Mouse (Mus musculus): ENCODE results near the gene Tspan4. TPM values are rescaled to one million over a fixed set of nuclear protein-coding genes. Genes with fewer than 3 reads are reported as not detected.

Gene Tspan4
- total RNA-seq, 2 experiments from 2014 or later = 89.1 to 94.4 TPM

DNA sequence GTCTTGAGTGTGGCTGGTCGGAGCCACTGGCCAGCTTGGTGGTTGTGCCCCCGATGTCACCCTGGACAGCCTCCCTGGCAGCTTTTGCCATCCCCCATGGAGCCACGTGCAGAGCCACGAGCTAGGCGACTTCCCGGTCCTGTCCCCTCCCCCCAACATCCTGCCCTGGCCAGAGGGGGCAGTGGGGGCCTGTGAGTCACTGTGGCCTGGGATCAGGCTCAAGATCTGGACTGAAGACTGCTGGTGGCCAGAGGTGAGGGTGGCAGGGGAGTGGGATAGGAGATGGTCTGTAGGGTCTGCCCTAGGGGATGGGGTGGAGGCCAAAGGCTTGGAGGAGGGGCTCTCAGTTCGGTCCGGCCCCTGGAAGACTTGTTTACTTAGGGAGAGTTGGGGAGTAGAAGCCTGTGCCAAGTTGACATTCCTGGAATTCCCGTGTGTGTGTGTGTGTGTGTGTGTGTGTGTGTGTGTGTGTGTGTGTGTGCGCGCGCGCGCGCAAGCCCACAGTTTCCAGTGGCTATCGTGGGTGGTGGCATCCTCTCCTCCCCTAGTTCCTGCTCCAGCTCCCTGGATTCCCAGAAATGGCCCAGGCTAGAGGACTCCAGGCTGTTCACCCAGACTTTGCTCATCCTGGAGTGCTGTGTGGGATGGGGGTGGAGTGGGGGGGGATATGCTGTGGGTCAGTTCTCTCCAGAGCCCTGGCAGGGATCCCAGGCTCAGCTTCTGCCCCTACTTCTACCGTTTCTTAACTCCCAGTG is 1.4 kb downstream of the Tspan4 start:
- peak; percentile 93 to 96 for DNase-seq

GRCm38 (mm10) chr7:141476981-141477370 is 1.9 kb downstream of the Tspan4 start:
- DNase-seq = peak in 1 of 2 experiments; percentile 64

- DNase-seq = no peak
Measured at GRCm38 (mm10) chr7:141477578-141478269, 2.7 kb downstream of the Tspan4 start.

- DNase-seq = peak in 1 of 2 experiments; percentile 67
Measured at GRCm38 (mm10) chr7:141478270-141478748, 3.3 kb downstream of the Tspan4 start.

DNA sequence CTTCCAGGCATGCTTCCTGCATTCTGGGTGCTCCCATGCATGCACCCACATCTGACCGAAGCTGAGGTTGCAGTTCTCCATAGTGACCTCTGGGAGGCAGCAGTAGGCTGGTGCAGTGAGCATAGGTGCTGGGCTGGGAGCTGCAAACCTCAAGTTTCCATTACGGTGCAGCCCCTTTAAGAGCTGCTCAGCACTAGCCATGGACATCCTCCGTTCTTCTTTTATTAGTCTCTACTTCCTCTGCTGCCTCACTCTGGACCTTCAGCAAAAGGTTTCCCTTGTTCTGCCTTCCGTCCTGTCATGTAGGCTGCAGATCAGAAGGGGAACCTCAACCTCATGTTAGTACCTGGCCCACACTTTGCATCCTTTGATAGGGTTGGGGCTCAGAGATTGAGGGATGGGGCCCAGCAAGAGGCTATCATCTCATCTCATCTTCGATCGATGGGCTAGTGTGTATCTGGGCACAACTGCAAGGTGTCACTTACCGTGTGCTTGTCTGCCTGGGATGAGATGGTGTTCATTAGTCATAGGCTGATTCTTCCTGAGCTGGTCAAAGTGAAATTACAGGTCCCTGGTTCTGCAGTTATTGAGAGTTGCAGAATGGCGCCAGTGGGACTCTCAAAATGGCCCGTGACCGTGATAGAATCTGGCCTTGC is 5.9 kb downstream of the Tspan4 start:
- DNase-seq = peak; percentile 66 to 77

- DNase-seq = peak in 1 of 2 experiments; percentile 74
Measured at GRCm38 (mm10) chr7:141481498-141482401, 6.7 kb downstream of the Tspan4 start.

- no peak for DNase-seq
Measured at GRCm38 (mm10) chr7:141482531-141483024, 7.5 kb downstream of the Tspan4 start.

DNA sequence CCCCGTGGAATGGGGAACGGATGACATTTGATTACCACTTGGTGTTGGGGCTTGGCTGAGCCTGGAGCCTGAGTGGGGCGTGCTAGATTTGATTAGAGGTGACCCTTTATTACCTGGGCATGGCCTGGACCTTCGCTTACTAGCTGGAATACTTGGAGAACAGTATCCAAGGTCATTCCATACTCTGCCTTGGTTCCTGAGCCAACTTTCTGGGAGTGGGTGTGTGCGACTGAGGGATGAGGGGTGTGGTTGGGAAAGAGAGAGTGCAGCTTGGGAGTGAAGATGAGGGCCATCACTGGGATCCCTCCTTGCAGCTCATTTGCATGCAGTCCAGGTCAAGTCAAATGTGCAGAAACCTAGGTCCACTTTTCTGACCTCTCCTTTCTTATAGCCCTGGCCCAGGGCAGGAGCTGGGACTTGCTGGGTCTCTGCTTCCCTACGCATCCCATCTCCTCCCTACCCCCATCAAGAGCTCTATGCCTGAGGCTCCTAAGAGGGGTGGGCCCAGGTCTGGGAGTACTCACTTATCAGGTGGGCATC is 8.1 kb downstream of the Tspan4 start:
- no peak for DNase-seq

DNA sequence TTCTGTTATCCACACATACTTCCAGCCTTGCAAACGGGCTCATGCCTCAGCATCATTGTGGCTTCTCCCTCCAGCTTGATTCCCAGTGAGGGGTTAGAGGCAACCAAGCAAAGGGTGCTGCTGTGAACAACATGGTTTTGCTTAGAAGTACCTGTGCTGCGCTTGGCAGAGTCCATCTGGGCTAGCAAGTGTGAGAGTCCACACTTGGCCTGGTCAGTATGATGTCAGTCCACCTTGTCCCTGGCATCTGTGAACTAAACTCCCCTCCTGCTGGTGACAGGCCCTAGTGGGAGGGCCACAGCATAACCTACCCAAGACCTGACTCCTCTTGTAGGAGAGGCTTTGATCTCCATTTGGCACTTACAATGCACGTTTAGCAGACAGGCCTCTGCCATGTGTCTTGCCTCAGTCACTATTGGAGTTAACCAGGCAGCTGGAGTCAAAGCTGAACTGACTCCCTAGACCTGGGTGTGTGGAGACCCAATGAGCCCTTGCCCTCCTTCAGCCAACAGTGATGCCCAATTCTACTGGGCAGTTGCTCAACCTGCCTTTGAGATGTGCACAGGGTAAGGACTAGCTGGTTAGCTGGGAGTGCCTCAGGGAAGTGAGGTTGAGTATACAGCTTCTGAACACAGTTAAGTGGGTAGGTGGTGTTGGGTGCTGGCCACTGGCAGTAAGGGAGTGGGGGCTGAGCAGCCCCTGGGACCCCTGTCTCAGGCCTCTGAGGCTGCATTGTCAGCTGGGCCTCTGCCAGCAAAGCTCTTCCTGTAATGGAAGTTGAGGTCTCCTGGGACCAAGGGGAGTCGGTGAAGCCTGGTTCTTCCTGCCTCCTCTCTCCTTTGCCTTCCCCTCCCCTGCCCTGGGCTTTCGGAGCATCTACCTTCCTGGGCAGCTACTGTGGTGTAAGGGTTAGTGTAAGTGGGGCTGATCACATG is 9.4 kb downstream of the Tspan4 start:
- no peak for DNase-seq

- no peak for DNase-seq
Measured at GRCm38 (mm10) chr7:141485186-141485585, 10.1 kb downstream of the Tspan4 start.

GRCm38 (mm10) chr7:141485606-141486005 is 10.6 kb downstream of the Tspan4 start:
- no peak for DNase-seq

DNA sequence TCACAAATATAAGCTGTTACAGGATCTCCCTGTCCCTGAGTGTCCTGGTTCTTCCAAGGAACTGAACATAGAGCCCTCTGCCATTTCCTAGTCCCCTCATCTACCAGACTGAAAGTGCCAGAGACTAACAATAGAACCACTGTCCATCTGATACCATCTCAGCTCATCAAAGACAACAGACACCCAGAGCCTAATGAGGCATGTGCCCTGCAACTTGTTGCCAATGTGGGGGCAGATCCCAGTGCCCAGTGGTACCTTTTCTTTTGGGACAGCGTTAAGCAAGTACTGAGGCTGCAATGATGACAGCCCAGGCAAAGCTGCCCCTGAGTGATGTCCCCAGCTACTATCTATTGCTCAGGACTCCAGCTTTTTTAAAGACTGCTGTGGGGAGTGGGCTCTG is 11.2 kb downstream of the Tspan4 start:
- no peak for DNase-seq

DNA sequence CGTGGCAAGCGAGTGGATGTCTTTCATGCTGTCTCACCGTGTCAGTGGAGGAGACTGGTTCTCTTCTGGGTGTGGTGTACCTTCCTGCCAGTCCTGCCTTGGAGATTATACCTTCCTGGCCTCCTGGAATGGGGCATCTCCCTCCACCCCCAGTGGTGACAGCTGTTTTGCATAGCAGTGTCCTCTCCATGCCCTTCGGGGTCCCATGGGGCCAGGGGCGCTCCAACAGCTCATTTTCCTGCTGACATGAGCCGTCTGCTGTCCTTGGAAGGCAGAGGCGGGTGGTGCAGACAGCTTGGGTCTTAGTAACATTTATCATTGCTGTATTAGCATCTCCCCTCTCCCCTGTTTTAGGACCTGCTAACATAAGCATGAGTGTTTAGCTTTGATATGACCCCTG is 12.1 kb downstream of the Tspan4 start:
- no peak for DNase-seq

DNA sequence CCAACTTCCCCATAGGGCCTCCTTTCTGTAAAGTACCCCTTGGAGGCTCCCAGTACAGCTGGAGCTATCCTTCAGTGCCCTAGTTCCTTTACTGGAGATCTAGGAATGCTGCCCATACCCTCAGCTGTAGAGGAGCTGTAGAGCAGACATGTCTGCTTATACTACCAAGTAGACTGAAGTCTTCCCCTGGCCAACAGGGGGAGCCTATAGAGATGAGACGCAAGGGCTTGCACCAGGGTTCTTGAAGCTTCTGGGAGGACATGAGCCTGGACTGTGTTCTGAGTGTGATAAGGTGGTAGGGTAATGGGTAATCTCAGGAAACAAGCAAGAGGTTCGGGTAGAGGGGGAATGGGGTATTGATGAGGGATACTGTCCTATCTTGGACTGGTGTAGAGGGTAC is 16.1 kb downstream of the Tspan4 start:
- no peak for DNase-seq

DNA sequence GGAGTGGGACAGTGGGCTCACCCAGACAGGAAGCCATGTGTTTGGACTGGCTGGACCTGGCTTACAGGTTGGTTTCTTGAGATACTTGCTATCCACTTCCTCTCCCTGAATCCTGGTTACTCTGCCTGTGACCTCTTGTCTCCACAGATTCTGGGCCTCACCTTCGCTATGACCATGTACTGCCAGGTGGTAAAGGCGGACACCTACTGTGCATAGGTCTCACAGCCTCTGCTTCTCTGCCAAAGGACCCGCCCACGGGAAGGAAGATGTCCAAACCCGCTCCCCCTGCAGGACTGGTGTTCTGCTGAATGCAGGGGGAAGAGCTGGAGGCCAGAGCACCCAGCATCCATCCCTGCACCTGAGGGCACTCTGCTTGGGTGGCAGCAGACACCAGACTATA is 17.7 kb downstream of the Tspan4 start:
- no peak for DNase-seq

GRCm38 (mm10) chr7:141493729-141494128 is 18.7 kb downstream of the Tspan4 start:
- no peak for DNase-seq

GRCm38 (mm10) chr7:141495379-141495778 is 20.3 kb downstream of the Tspan4 start:
- no peak for DNase-seq

GRCm38 (mm10) chr7:141495940-141496339 is 20.9 kb downstream of the Tspan4 start:
- no peak for DNase-seq

- DNase-seq = peak in 1 of 2 experiments; percentile 45
Measured at GRCm38 (mm10) chr7:141497600-141497999, 22.6 kb downstream of the Tspan4 start.

Data from adrenal gland, postnatal 36 days (tissue).